Mouse (Mus musculus): ENCODE results near the gene Gpr22.

DNA sequence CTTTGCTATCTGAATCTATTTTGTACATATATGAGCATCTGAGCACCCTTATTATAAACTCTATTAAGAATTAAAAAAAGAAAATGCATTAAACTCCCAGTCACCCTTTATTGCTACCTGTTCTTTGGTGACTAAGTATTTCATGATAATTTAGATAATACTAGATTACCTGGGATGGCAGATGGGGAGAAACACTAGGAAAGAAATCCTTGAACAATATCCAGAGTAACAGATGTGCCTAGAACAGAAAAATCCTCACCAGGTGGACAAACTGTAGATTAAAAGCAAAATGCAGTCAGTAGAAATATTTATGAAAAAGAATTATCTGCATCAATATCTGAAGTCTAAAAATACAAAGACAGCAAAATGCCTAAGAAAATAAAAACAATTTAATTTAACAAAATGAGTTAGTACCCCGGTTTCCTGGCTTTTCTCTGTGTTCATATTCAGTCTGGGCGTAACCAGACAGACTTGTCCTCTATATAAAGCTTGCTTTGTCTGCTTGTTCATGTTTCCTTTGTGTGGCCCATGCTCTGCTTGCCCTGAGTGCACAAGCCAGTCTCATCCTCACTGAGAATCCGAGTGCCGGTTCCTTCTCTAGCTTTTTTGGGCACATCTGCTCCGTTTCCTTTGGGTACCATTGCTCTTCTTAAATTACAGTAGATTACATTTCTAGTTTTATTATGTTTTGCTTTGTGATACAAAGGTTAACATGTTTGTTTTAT, 13.0 kb downstream of the Gpr22 start:
- TF ChIP-seq CTCF (IDR thresholded peaks at IDR 0.05; ENCODE audit: extremely low read depth, insufficient read depth, insufficient read length, insufficient replicate concordance) (no peak), POLR2A (IDR thresholded peaks at IDR 0.05; ENCODE audit: low read depth, low read length) (no peak)

Measured in spleen, adult 2 months (tissue).